Mouse (Mus musculus): ENCODE data around the gene Ube2a.

Gene Ube2a

DNA sequence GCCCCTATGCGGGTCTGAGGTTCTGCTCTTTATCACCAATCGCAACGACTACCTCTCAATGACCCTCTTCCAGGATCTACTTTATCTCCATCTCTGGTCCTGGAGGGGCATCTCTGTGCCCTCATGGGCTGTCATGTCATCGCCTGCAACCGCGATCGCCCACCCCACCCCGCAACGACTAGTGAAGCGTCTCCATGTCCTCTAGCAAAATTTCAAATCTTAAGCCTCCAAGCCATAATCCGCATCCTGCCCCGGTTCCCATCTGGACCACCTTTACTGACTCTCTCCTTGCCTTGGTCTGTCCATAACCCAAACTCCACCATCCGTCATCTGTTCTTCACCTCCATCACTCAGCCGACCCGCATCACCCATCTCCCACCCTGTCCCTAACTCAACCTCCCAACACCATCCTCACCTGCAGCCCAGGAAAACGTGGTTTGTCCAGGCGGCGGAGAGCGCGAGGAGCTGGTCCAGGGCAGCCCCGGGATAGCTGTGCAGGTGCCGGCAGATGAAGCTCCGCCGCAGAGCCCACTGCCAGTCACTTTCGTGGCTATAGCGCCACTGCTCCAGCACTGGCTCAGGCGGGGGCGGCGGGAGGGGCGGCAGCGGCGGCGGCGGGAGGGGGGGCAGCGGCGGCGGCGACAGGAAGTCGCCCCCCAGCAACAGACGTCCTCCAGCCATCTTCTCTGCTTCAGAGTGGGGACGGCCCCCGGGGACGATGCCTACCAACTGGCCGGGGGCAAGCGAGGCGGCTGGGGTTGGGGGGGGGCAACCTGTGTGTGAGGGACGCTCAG, 28.8 kb downstream of the Ube2a start, which contains the start of gene Nkrf:
Nkrf (minus strand) TSS at position 579 of the 794 bp plus-strand sequence.
- DNase-seq, result peak; percentile 21 to 33

DNA sequence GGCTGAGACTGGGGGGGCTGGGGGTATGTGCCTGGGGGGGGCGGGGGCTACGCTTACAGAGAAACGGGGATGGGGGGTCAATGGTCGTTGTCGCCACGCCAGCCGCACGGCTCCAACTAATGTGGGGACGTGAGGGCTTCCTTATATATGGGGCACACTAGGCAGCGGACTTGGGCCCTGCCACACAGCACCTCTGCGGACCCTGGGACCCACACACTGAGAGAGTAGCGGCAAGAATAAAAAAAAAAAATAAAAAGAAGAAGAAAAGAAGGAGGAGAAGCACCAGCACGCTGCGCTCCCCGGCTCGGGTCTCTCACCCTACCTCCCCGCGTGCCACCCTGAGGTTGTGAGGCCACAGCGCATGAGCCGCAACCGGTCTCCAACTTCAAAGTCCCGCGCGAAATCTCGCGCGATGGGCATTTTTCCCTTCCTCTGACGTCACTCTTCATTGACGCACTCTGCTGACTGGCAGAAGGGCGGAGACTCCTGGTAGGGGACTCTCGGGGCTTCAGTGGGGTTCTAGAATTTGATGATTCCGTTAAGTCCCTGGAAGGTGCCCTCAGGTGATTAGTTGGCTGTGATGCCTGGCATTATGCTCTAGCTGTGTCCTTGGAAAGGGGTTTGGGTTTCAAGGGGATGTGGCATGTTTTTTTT, 29.5 kb downstream of the Ube2a start:
- DNase-seq, result peak; percentile 93 to 94

DNA sequence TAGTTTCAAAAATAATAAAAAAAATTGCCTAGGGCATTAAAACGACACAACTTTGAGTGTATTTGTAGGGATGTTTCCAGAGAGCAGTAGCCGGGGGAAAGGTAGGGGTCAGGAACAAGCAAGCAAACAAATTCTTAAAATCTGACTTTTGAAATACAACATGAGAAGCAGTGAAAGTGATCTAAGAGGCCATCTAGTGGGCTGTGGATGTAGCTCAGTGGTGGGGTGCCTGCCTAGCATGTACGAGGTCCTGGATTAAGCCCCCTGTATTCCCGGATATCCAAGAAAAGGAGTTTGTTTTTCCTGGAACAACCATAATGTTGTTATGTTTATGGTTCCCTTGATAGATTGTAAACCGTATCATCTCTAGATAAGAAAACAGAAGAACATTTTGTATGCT, 32.8 kb downstream of the Ube2a start:
- DNase-seq, result no peak

DNA sequence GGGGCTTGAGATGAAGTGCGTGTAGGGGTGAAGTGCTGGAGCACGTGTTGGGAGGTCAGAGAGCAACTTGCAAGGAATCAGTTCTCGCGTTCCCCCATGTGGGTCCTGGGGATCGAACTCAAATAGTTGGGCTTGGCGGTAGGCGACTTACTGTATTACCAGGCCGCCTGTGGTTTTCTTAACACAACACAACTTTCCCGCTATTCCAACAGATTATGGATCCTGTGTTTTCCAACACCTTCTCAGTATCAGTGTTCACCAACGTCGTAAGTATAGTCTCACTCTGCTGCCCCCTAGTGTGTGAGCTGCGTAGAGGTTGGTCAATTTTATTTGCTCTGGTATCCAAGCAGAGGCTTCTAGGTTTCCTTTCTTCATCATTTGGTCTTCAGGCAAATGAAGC, 37.6 kb downstream of the Ube2a start:
- peak in 1 of 2 experiments; percentile 45 for DNase-seq

DNA sequence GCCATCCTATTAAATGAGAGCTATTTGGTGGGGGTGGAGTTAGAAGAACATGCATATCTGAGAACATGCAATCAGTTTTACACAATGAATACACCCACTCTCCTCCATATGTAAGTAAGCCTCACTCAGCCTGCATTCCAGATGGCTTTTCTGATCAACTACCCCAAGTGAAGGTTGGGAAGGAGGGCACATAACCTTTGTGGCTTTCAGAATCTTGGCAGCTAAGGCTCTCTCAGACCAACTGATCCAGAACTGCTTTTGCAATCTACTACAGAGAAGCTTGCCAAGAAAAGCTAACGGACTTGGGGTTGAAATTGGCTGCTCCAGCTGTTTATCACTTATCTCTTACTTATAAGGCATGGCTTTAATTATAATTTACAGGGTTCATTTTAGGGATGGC, 44.0 kb downstream of the Ube2a start:
- no peak for DNase-seq

DNA sequence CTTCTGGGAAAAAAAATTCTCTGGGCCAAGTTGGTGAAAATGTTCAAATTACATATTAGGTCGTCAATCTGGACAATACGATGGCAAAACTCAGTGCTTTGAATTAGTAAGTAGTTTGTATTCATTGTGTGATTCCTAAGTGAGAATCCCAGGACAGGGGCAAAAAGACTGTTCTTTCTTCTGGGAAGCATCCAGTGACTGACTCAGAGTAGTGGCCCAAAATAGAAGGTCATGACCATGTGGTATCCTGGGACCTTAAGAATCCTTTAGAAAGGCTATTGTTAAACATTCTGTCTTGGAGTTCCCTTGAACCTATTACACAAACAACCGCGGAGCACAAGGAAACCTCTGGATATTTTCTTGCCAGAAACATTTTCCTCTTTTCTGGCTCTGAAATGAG, 47.6 kb downstream of the Ube2a start:
- DNase-seq, result no peak

DNA sequence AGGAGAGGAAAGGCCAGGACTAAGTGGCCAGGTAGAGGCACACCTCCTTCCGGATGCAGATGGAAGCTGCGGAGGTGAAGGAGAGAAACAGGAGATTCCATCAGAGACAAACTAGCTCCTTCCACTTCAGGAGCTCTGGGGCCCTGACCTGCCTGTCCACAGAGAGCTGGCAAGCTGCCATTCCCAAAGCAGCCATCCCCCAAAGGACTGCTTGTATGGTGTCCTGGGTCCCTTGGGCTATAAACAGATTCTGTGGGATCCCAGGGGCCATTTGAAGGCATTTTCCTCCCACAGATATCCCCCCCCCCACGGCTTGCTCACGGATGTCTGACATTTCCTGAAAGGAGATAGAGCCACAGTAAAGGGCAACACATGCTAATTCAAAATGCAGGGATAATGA, 55.1 kb downstream of the Ube2a start:
- no peak for DNase-seq

DNA sequence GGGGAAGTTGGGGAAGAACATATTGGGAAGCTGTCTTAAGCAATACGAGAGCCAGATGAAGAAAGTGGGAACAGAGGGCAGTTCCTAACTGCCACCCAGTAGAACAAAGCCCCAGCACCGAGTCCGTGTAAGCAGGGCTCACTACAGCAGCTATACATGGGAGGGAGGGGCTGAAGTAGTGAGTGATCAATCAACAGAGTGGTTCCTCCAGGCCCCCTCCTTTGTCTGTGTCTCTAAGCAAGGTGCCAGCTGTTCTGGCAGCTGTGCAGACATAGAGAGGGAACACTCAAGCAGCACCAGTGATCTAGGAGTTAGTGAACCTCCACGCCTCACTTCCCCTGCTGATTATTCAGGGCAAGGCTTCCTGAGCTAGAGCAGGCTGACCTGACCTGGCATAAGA, 56.0 kb downstream of the Ube2a start:
- no peak for DNase-seq

DNA sequence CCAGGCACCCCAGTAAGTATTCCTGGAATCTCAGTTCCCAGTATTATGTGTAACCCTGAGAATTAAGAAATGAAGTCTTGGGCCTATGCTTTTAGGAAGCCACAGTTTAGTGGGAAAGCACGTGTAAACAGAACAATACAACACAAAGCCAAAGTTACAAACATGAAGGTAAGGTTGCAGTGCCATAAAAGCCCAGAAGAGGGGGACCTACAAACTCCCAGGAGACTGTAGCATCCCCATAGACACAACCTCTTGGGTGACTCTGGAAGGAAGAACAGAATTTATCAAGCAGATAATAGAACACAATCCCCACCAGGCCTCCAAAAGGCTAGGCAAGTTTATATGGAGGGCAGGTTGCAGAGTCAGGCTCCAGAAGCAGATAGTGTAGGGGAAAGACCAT, 56.9 kb downstream of the Ube2a start:
- no peak for DNase-seq
